23 mouse cellular contexts compared by ENCODE assay signal in genomic region chr10:108728961-108729360, GRCm38 (mm10). TPM values are rescaled to one million over a fixed set of nuclear protein-coding genes. Genes with fewer than 3 reads are reported as not detected.
DNase-seq lines count a peak whose midpoint lies in the region; ATAC-seq and TF ChIP-seq lines count a peak whose summit lies in the region.
"Had no signal": no experiment of that assay in that cellular context is flagged by ENCODE, and none has a peak within 500 bp of the region (broad histone marks: within the 10 kb centered on the region; RNA-seq: fewer than 3 reads in every experiment).

No protein-coding gene starts in this region.

- intact Hi-C loops in left cerebral cortex, adult 2 months (cut with DNase I), result loop anchor here (10.0 kb wide), 1 partner anchor 274 kb away; no protein-coding TSS in a partner anchor
- intact Hi-C loops in left cerebral cortex, postnatal 36 days (cut with DNase I), result no loop called here

- no peak for ATAC-seq in monocyte, adult 5-6 weeks (replicated peaks; ENCODE audit: insufficient number of reproducible peaks, low FRiP score, low TSS enrichment, poor library complexity, severe bottlenecking)
- ATAC-seq: CD4-positive, CD25-positive, alpha-beta regulatory T cell, adult 4 months; forebrain, embryonic 15.5 days; hindbrain, embryonic 16.5 days; inflammation-experienced regulatory T-cells, adult 6 months; intestine, postnatal 0 days had no signal

- H3K27ac ChIP-seq in left cerebral cortex, adult 2 months, result peak overlapping the region; percentile 24; the same call in 1 of the 2 replicates
- no peak overlapping the region for H3K27ac ChIP-seq in cerebellum, adult 2 months (ENCODE audit: insufficient read depth, low read length)
- H3K27ac ChIP-seq: embryonic facial prominence, embryonic 12.5 days; forebrain, embryonic 15.5 days; heart, embryonic 13.5 days had no signal

- 8% methylated on average over 8 of the region's 8 CpGs for WGBS in cerebellum, adult 2 months

- peaks cover 6% of the 10 kb centered on the region for H3K4me1 ChIP-seq in cerebellum, adult 2 months (ENCODE audit: control insufficient read depth, insufficient read depth, low read length)
- H3K4me1 ChIP-seq: embryonic facial prominence, embryonic 12.5 days; forebrain, embryonic 15.5 days; heart, embryonic 13.5 days had no signal

- H3K4me3 ChIP-seq in left cerebral cortex, adult 2 months, result no peak overlapping the region
- no peak overlapping the region for H3K4me3 ChIP-seq in cerebellum, adult 2 months (replicated peaks; ENCODE audit: insufficient read depth, low read depth, low read length)
- H3K4me3 ChIP-seq: embryonic facial prominence, embryonic 12.5 days; forebrain, embryonic 15.5 days; heart, embryonic 13.5 days had no signal

- TF ChIP-seq POLR2A in cerebellum, adult 2 months (IDR thresholded peaks at IDR 0.05; ENCODE audit: borderline replicate concordance, insufficient read depth, low read length), result no peak

- no peak for TF ChIP-seq CTCF in left cerebral cortex, adult 2 months (IDR thresholded peaks at IDR 0.05)
- TF ChIP-seq CTCF in cerebellum, adult 2 months (IDR thresholded peaks at IDR 0.05; ENCODE audit: borderline replicate concordance, insufficient read depth, low read depth, low read length), result no peak

- H3K27me3 ChIP-seq in cerebellum, adult 2 months (ENCODE audit: control insufficient read depth, insufficient read depth, low read length), result no peaks in the 10 kb centered on the region
- H3K27me3 ChIP-seq: embryonic facial prominence, embryonic 12.5 days; forebrain, embryonic 15.5 days; heart, embryonic 13.5 days had no signal

- no peak for DNase-seq in left cerebral cortex, adult 2 months (ENCODE audit: extremely low spot score in 1 of 2, low spot score in 2 of 2)
- DNase-seq in left cerebral cortex, postnatal 36 days (ENCODE audit: low spot score in 2 of 2), result no peak
- peak; percentile 54 to 70 for DNase-seq in cerebellum, adult 2 months
- DNase-seq in cerebellum, postnatal 25 days, result peak; percentile 57 to 61
- DNase-seq in kidney, adult 11 months, result no peak
- DNase-seq: adrenal gland, adult 8-10 months; adrenal gland, postnatal 36 days; embryo, embryonic 11 days; gastrocnemius, postnatal 36 days; heart, adult 11 months; heart, postnatal 36 days had no signal

RNA-seq across cellular contexts. Expression of gene Gm5136, which starts 29.0 kb away (rescaled TPM):
- 1 to 10 TPM; 3.2 to 4.0 TPM for total RNA-seq in left cerebral cortex, adult 2 months (2021)
- total RNA-seq in left cerebral cortex, postnatal 36 days (2021), result 1 to 10 TPM; 1.1 to 5.6 TPM
- polyA plus RNA-seq in cerebellum, adult 2 months (2012; rRNA removed), result 0.70 and 0.95 TPM in 2 replicates
- total RNA-seq in monocyte, adult 5-6 weeks (2017), result 0.96 TPM in 1 of 3 replicates, not detected in the others
- total RNA-seq: adrenal gland, postnatal 36 days; common myeloid progenitor, adult 5-6 weeks; gastrocnemius, adult 8-10 months; gastrocnemius, postnatal 36 days; heart, postnatal 36 days had no signal
- polyA plus RNA-seq: CD4-positive, CD25-positive, alpha-beta regulatory T cell, adult 4 months; embryonic facial prominence, embryonic 12.5 days; G1E; heart, embryonic 13.5 days; heart, postnatal 0 days; inflammation-experienced regulatory T-cells, adult 6 months; intestine, postnatal 0 days had no signal

Comparison
In these comparisons a context has a peak if more than half of its experiments do, and no peak if none do; other contexts are left out.
1. DNase-seq: peak in cerebellum, adult 2 months (2 of 2) and cerebellum, postnatal 25 days (2 of 2); none in left cerebral cortex, adult 2 months (0 of 2), left cerebral cortex, postnatal 36 days (0 of 2) and kidney, adult 11 months (single experiment).